Mouse (Mus musculus) left cerebral cortex, adult 9 months (tissue): ENCODE measurements at regions not wholly inside any gene's neighbourhood (a gene's known extent, or its start where the extent isn't known, plus 50 kb on each side); places are given as distances from the start of the nearest gene placed in this dataset.

Source experiments
- DNase-seq, 2 experiments: peaks; one replicate each; pipeline ENCODE4 v3.0.0; 2022; ENCODE audit warnings: low spot score in 2 of 2

- DNase-seq = no peak
Observed at GRCm38 (mm10) chrX:140164859-140165258, 102.2 kb downstream of the Pih1h3b start.

- no peak for DNase-seq
Observed at GRCm38 (mm10) chrX:140165966-140166365, 103.3 kb downstream of the Pih1h3b start.

- peak in 1 of 2 experiments; percentile 14 for DNase-seq
Observed at GRCm38 (mm10) chrX:140179850-140180249, 117.2 kb downstream of the Pih1h3b start.

GRCm38 (mm10) chrX:140183003-140183402 lies 120.3 kb downstream of the Pih1h3b start:
- DNase-seq = no peak

GRCm38 (mm10) chrX:140203676-140204075 lies 138.4 kb upstream of the Frmpd3 start:
- no peak for DNase-seq

GRCm38 (mm10) chrX:140208791-140209190 lies 133.3 kb upstream of the Frmpd3 start:
- DNase-seq = no peak

- no peak for DNase-seq
Observed at GRCm38 (mm10) chrX:140212644-140213361, 129.3 kb upstream of the Frmpd3 start.

- DNase-seq = peak in 1 of 2 experiments; percentile 27
Observed at GRCm38 (mm10) chrX:140214198-140214849, 127.7 kb upstream of the Frmpd3 start.

- DNase-seq = no peak
Observed at GRCm38 (mm10) chrX:140255790-140256189, 86.3 kb upstream of the Frmpd3 start.

GRCm38 (mm10) chrX:140269742-140270457 lies 72.2 kb upstream of the Frmpd3 start:
- DNase-seq = no peak

GRCm38 (mm10) chrX:140277327-140277947 lies 64.6 kb upstream of the Frmpd3 start:
- DNase-seq = no peak

GRCm38 (mm10) chrX:140277978-140278729 lies 63.9 kb upstream of the Frmpd3 start:
- DNase-seq = peak in 1 of 2 experiments; percentile 11

GRCm38 (mm10) chrX:140279266-140279665 lies 62.8 kb upstream of the Frmpd3 start:
- peak in 1 of 2 experiments; percentile 8 for DNase-seq

GRCm38 (mm10) chrX:140280016-140280415 lies 62.0 kb upstream of the Frmpd3 start:
- no peak for DNase-seq
